Mouse (Mus musculus) macrophage (primary cell): ENCODE data around the gene Slc6a16. TPM values are rescaled to one million over a fixed set of nuclear protein-coding genes. Genes with fewer than 3 reads are reported as not detected.

Experiments used
- H3K27ac ChIP-seq: fragments of 350-480 bp; formaldehyde crosslinking; 2 replicates; pipeline ENCODE4 v1.9.0; 2021
- H3K36me3 ChIP-seq: fragments of 350-480 bp; formaldehyde crosslinking; 2 replicates; pipeline ENCODE4 v1.9.0; 2021; ENCODE audit errors: inconsistent target
- H3K4me3 ChIP-seq: fragments of 350-480 bp; formaldehyde crosslinking; 2 replicates; pipeline ENCODE4 v1.9.0; 2021; ENCODE audit errors: inconsistent target
- H3K79me2 ChIP-seq: fragments of 350-480 bp; formaldehyde crosslinking; 2 replicates; pipeline ENCODE4 v1.9.0; 2021; ENCODE audit errors: inconsistent target
- WGBS: methylation state at CpG from one replicate; pipeline ENCODE4 v1.1.7; 2026; ENCODE audit warnings: inconsistent platforms; ENCODE audit not compliant: missing documents; 5-methylcytosine and 5-hydroxymethylcytosine counted together
- polyA plus RNA-seq: library from polyadenylated mRNA; stranded (reverse); fragments of 250-400 nt; gene quantifications from 3 replicates; pipeline ENCODE4 v1.2.4, GENCODE M21; 2018; ENCODE audit warnings: inconsistent platforms

Gene Slc6a16
- polyA plus RNA-seq, 1 experiment from 2014 or later, result not detected

DNA sequence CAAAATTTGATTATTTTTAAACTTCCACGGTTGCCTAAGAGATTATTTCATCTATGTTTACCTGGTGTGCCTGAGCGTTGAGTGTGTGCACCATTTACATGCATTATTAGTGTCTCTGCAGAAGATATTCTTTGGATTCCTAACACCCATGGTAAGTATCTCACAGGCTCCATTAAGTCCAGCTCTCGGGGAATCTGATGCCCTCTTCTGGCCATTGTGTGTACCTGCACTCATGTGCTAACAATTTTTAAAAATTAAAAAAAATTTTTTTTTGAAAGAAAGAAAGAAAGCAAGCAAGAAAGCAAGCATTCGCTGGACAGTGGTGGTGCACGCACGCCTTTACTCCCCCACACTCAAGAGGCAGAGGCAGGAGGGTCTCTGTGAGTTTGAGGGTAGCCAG, 32.6 kb upstream of the Slc6a16 start:
- Histone ChIP-seq H3K27ac (no peak overlapping the region), H3K79me2 (no peaks in the 10 kb centered on the region), H3K4me3 (no peak overlapping the region), H3K36me3 (no peaks in the 10 kb centered on the region)
- WGBS, result 89% methylated on average over 6 of the region's 6 CpGs

- Histone ChIP-seq H3K4me3 (no peak overlapping the region), H3K27ac (no peak overlapping the region), H3K36me3 (no peaks in the 10 kb centered on the region), H3K79me2 (no peaks in the 10 kb centered on the region)
- WGBS, result 18% methylated on average over 10 of the region's 10 CpGs
Measured at GRCm38 (mm10) chr7:45211070-45211469, 29.8 kb upstream of the Slc6a16 start.

DNA sequence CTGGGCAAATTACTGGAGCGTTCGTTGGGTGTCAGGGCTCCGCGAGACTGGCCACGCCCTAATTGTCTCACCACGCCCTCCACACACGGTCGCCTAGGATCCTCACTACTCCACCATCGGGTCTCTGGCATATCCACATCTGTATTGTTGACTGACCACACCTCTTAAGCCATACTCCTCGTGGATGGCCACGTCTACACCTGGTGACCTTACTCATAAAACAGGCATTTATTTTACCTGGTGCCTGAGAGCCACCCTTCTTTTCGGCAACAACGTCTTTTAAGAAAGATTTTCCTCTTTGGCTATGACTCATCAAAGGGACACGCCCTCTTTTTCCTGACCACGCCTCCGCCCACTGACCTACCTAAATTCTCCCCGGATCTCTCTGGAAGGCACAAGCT, 29.0 kb upstream of the Slc6a16 start, which contains the start of gene Dkkl1:
Gene Dkkl1, minus strand, starts transcription at position 297 of the 401 bp plus-strand sequence.
- no peaks in the 10 kb centered on the region for H3K36me3 ChIP-seq
- H3K27ac ChIP-seq, result no peak within 1 kb of the TSS
- no peaks in the 10 kb centered on the region for H3K79me2 ChIP-seq
- H3K4me3 ChIP-seq, result no peak within 1 kb of the TSS
- 2% methylated on average over 17 of the region's 17 CpGs for WGBS

DNA sequence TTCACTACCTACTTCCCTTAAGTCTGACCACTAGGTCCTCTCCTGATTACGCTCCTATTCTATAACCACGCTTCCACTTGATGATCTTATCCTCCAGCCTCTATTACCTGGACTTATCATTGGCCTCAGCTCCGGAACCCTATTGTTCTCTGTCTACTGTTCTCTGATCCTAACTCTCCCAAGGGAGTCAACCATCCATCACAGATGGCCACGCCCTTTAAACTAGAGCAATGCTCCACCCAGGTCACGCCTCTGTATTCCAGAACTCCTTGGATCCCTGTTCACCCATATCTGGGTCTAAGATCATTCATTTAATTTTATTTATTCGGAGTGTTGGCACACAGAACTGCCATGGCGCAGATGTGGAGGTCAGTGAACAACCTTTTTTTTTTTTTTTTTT, 28.5 kb upstream of the Slc6a16 start:
- Histone ChIP-seq H3K79me2 (no peaks in the 10 kb centered on the region), H3K4me3 (no peak overlapping the region), H3K36me3 (no peaks in the 10 kb centered on the region), H3K27ac (no peak overlapping the region)
- WGBS, result 88% methylated on average over 7 of the region's 7 CpGs

- 92% methylated on average over 5 of the region's 5 CpGs for WGBS
- H3K36me3 ChIP-seq, result no peaks in the 10 kb centered on the region
- H3K27ac ChIP-seq, result no peak overlapping the region
Measured at GRCm38 (mm10) chr7:45213708-45214107, 27.2 kb upstream of the Slc6a16 start.

GRCm38 (mm10) chr7:45215673-45216441, 25.0 kb upstream of the Slc6a16 start, which contains the start of gene Tead2:
TSS of gene Tead2 (plus strand) at chr7:45215753.
- H3K27ac ChIP-seq, result no peak within 1 kb of the TSS

More at GRCm38 (mm10) chr7:45213708-45214107, 27.2 kb upstream of the Slc6a16 start:
- Histone ChIP-seq H3K4me3 (no peak overlapping the region), H3K79me2 (no peaks in the 10 kb centered on the region)

GRCm38 (mm10) chr7:45216442-45217183, 24.3 kb upstream of the Slc6a16 start:
- no peaks in the 10 kb centered on the region for H3K36me3 ChIP-seq
- no peak overlapping the region for H3K27ac ChIP-seq
- H3K4me3 ChIP-seq, result no peak overlapping the region
- no peaks in the 10 kb centered on the region for H3K79me2 ChIP-seq
- WGBS, result 14% methylated on average over 13 of the region's 13 CpGs

More at GRCm38 (mm10) chr7:45215673-45216441, 25.0 kb upstream of the Slc6a16 start, which contains the start of gene Tead2:
- Histone ChIP-seq H3K79me2 (no peaks in the 10 kb centered on the region), H3K36me3 (no peaks in the 10 kb centered on the region), H3K4me3 (no peak within 1 kb of the TSS)
- WGBS, result 6% methylated on average over 37 of the region's 55 CpGs

GRCm38 (mm10) chr7:45221680-45222079, 19.2 kb upstream of the Slc6a16 start:
- no peak overlapping the region for H3K27ac ChIP-seq
- no peaks in the 10 kb centered on the region for H3K79me2 ChIP-seq
- H3K36me3 ChIP-seq, result no peaks in the 10 kb centered on the region
- 65% methylated on average over 2 of the region's 2 CpGs for WGBS
- H3K4me3 ChIP-seq, result no peak overlapping the region

DNA sequence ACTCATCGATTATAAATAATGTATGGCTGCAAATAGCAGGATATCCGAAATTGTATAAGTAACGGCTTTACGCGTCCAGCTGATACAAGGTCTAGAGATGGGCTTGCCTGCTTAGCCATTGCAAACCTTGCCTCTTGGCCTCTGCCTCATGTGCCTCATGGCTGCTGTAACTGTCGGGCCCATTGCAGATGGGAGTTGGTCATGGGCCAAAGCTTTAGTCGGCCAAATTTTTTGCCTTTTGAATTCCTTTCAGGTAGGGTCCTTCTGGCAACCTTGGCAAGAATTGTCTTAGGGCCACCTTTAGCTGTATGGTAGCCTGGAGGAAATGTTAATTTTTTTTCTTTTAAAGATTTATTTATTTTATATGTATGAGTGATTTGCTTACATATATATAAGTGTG, 16.1 kb upstream of the Slc6a16 start:
- no peaks in the 10 kb centered on the region for H3K36me3 ChIP-seq
- no peak overlapping the region for H3K4me3 ChIP-seq
- 88% methylated on average over 7 of the region's 7 CpGs for WGBS
- H3K27ac ChIP-seq, result no peak overlapping the region
- no peaks in the 10 kb centered on the region for H3K79me2 ChIP-seq

DNA sequence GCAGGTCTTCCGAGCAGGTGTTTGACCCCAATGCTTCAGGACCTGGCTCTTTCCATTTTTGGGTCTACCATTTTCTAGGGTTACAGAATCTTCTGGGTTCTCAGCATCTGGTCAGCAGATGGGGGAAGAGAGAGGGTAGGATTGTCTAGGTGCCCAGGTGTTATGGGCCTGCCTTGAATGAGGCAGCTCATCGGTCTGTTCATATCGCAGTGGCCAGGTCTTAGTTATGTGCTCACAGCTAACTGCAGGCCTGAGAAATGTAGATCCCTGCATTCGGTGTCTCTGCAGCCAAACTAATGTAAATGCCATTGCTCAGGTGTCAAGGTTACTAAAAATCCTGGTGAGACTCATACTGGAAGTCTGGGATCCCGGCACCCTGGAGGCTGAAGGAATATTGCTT, 14.5 kb upstream of the Slc6a16 start:
- no peak overlapping the region for H3K4me3 ChIP-seq
- no peak overlapping the region for H3K27ac ChIP-seq
- no peaks in the 10 kb centered on the region for H3K79me2 ChIP-seq
- 97% methylated on average over 5 of the region's 5 CpGs for WGBS
- no peaks in the 10 kb centered on the region for H3K36me3 ChIP-seq

GRCm38 (mm10) chr7:45228548-45228947, 12.3 kb upstream of the Slc6a16 start:
- H3K27ac ChIP-seq, result no peak overlapping the region
- 0 out of 2 replicates have a peak, but pooled peaks cover 3% of the 10 kb centered on the region for H3K36me3 ChIP-seq
- WGBS, result 97% methylated on average over 18 of the region's 18 CpGs
- no peak overlapping the region for H3K4me3 ChIP-seq
- no peaks in the 10 kb centered on the region for H3K79me2 ChIP-seq

DNA sequence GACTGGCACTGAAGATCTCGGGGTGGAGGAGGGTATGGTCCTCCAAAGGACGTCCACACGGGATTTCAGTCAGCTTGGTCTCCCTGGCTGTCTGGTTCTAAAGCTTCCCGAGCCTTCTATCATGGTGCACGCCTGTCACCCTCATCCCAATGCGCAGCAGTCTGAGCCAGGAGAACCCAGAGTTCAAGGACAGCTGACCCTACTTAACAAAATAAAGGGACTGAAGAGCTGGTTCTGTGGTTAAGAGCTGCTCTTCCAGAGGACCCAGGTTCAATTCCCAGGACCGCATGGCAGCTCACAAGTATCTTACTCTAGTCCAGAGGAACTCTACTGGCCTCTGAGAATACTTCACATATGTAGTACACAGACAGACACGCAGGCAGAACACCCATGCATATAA, 11.8 kb upstream of the Slc6a16 start:
- WGBS, result 96% methylated on average over 8 of the region's 8 CpGs
- 0 out of 2 replicates have a peak, but pooled peaks cover 7% of the 10 kb centered on the region for H3K36me3 ChIP-seq
- no peaks in the 10 kb centered on the region for H3K79me2 ChIP-seq

GRCm38 (mm10) chr7:45229459-45230203, 11.3 kb upstream of the Slc6a16 start:
- Histone ChIP-seq H3K36me3 (0 out of 2 replicates have a peak, but pooled peaks cover 7% of the 10 kb centered on the region), H3K79me2 (no peaks in the 10 kb centered on the region), H3K27ac (no peak overlapping the region), H3K4me3 (no peak overlapping the region)
- 72% methylated on average over 7 of the region's 7 CpGs for WGBS

More for the DNA sequence above, 11.8 kb upstream of the Slc6a16 start:
- Histone ChIP-seq H3K27ac (no peak overlapping the region), H3K4me3 (no peak overlapping the region)

DNA sequence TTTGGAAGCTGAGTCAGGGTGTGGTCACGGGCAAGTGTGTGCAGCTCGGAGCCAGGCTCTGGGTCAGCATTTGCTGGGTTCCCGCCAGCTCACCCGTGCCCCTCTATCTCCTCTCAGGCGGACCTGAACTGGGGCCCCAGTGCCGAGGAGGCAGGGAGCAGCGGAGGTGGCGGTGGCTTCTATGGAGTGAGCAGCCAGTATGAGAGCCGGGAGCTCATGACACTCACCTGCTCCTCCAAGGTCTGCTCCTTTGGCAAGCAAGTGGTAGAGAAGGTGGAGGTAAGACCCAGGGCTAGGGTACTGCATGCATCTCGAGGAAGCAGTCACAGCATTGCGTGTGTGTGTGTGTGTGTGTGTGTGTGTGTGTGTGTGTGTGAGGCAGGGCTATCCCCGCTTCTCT, 9.7 kb upstream of the Slc6a16 start:
- Histone ChIP-seq H3K36me3 (peaks cover 19% of the 10 kb centered on the region; the same call in 1 of the 2 replicates), H3K4me3 (no peak overlapping the region), H3K27ac (no peak overlapping the region), H3K79me2 (no peaks in the 10 kb centered on the region)
- 87% methylated on average over 10 of the region's 12 CpGs for WGBS
